Mouse (Mus musculus): Measurements from ENCODE around the gene Epha1. TPM values are rescaled to one million over a fixed set of nuclear protein-coding genes. Genes with fewer than 3 reads are reported as not detected.

The Epha1 gene
- total and polyA plus RNA-seq, 3 experiments = not detected

GRCm38 (mm10) chr6:42355794-42356600 is 17.1 kb downstream of the Epha1 start:
- 0 out of 4 replicates have a peak, but pooled peaks cover 0 to 2% of the 10 kb centered on the region in 2 experiments for H3K4me1 ChIP-seq (ENCODE audit: control insufficient read depth in 1 of 2, insufficient read depth in 2 of 2)
- H3K27me3 ChIP-seq (replicated peaks) = no peaks in the 10 kb centered on the region
- no peak for DNase-seq (ENCODE audit: extremely low read depth)
- no peak overlapping the region for H3K9ac ChIP-seq (ENCODE audit: insufficient read depth, low read depth)
- TF ChIP-seq MEF2A (IDR thresholded peaks at IDR 0.05; ENCODE audit: borderline replicate concordance, low read depth, low read length) (no peak), ZMIZ1 (IDR thresholded peaks at IDR 0.05; ENCODE audit: low read depth, low read length) (no peak), PAX5 (IDR thresholded peaks at IDR 0.05; ENCODE audit: low read length) (no peak), ZNF384 (IDR thresholded peaks at IDR 0.05; ENCODE audit: low read depth, low read length) (no peak), SIN3A (IDR thresholded peaks at IDR 0.05; ENCODE audit: low read length) (no peak), UBTF (IDR thresholded peaks at IDR 0.05; ENCODE audit: low read depth, low read length) (no peak), ELF1 (IDR thresholded peaks at IDR 0.05; ENCODE audit: low read depth, low read length) (no peak), CHD1 (IDR thresholded peaks at IDR 0.05; ENCODE audit: low read depth, low read length) (no peak), MXI1 (IDR thresholded peaks at IDR 0.05; ENCODE audit: low read depth, low read length) (no peak), RAD21 (IDR thresholded peaks at IDR 0.05; ENCODE audit: low read depth, low read length) (no peak), JUND (conservative IDR thresholded peaks at IDR 0.05; ENCODE audit: low read depth, low read length) (no peak), TCF12 (IDR thresholded peaks at IDR 0.05; ENCODE audit: low read depth, low read length) (no peak), MAX (IDR thresholded peaks at IDR 0.05; ENCODE audit: low read length) (no peak), EP300 (IDR thresholded peaks at IDR 0.05; ENCODE audit: low read length) (no peak), NRF1 (IDR thresholded peaks at IDR 0.05; ENCODE audit: low read depth, low read length) (no peak)
- in situ Hi-C loops (cut with MboI; ENCODE audit: low pct_ligation_motif_present, low pct_unique_long_range_greater_than_20kb, low sequenced_read_pairs) (no loop called here), dilution Hi-C loops (cut with MboI; ENCODE audit: extremely low pct_ligation_motif_present, extremely low pct_unique_long_range_greater_than_20kb, low sequenced_read_pairs) (no loop called here)
- H3K4me2 ChIP-seq (ENCODE audit: insufficient read depth, low read depth, poor library complexity, severe bottlenecking) = no peak overlapping the region
- H3K9me3 ChIP-seq (replicated peaks; ENCODE audit: low read length) = no peaks in the 10 kb centered on the region
- peaks cover 6 to 45% of the 10 kb centered on the region in 2 experiments for H3K36me3 ChIP-seq (replicated peaks in 1 of 2; ENCODE audit: control insufficient read depth in 1 of 2, insufficient read depth in 1 of 2, low read length in 1 of 2)
- no peaks in the 10 kb centered on the region for H3K79me2 ChIP-seq (replicated peaks; ENCODE audit: control insufficient read depth, extremely low read depth, insufficient read depth, poor library complexity, severe bottlenecking)
- H3K27ac ChIP-seq (ENCODE audit: insufficient read depth, low read depth) = no peak overlapping the region
- no peak overlapping the region for H3K4me3 ChIP-seq (replicated peaks in 1 of 3; ENCODE audit: low read depth in 2 of 3, low read length in 2 of 3, poor library complexity in 1 of 3)

GRCm38 (mm10) chr6:42355366-42355765 is 17.7 kb downstream of the Epha1 start:
- H3K4me3 ChIP-seq (replicated peaks in 1 of 3; ENCODE audit: low read depth in 2 of 3, low read length in 2 of 3, poor library complexity in 1 of 3) = no peak overlapping the region
- no peak overlapping the region for H3K27ac ChIP-seq (ENCODE audit: insufficient read depth, low read depth)
- H3K79me2 ChIP-seq (replicated peaks; ENCODE audit: control insufficient read depth, extremely low read depth, insufficient read depth, poor library complexity, severe bottlenecking) = no peaks in the 10 kb centered on the region
- peaks cover 6 to 45% of the 10 kb centered on the region in 2 experiments for H3K36me3 ChIP-seq (replicated peaks in 1 of 2; ENCODE audit: control insufficient read depth in 1 of 2, insufficient read depth in 1 of 2, low read length in 1 of 2)
- no peak for TF ChIP-seq E2F4 (IDR thresholded peaks at IDR 0.05; ENCODE audit: insufficient replicate concordance, low read depth, low read length)
- TF ChIP-seq CHD1 (IDR thresholded peaks at IDR 0.05; ENCODE audit: low read depth, low read length) = no peak
- no peak for TF ChIP-seq RCOR1 (conservative IDR thresholded peaks at IDR 0.05; ENCODE audit: low read depth, low read length)
- TF ChIP-seq POLR2AphosphoS2 (IDR thresholded peaks at IDR 0.05; ENCODE audit: low read depth, low read length) = no peak
- TF ChIP-seq USF1 (IDR thresholded peaks at IDR 0.05; ENCODE audit: low read depth, low read length) = no peak
- no peak for TF ChIP-seq JUND (conservative IDR thresholded peaks at IDR 0.05; ENCODE audit: low read depth, low read length)
- TF ChIP-seq BHLHE40 (IDR thresholded peaks at IDR 0.05; ENCODE audit: low read depth, low read length) = no peak
- TF ChIP-seq RAD21 (IDR thresholded peaks at IDR 0.05; ENCODE audit: low read depth, low read length) = no peak
- TF ChIP-seq ZKSCAN1 (IDR thresholded peaks at IDR 0.05; ENCODE audit: borderline replicate concordance, low read depth, low read length) = no peak
- TF ChIP-seq CTCF (conservative IDR thresholded peaks at IDR 0.05 in 1 of 2, IDR thresholded peaks at IDR 0.05 in 1 of 2; ENCODE audit: low read depth in 2 of 2, low read length in 2 of 2) = no peak
- no peak for TF ChIP-seq USF2 (conservative IDR thresholded peaks at IDR 0.05; ENCODE audit: low read depth, low read length)
- no peak for TF ChIP-seq KAT2A (IDR thresholded peaks at IDR 0.05; ENCODE audit: insufficient replicate concordance, low read length)
- no peak for TF ChIP-seq IRF4 (IDR thresholded peaks at IDR 0.05; ENCODE audit: low read depth, low read length)
- no peak for TF ChIP-seq NELFE (IDR thresholded peaks at IDR 0.05; ENCODE audit: low read depth, low read length)
- no peak for TF ChIP-seq CHD2 (IDR thresholded peaks at IDR 0.05; ENCODE audit: low read length)
- TF ChIP-seq EP300 (IDR thresholded peaks at IDR 0.05; ENCODE audit: low read length) = no peak
- no peak overlapping the region for H3K4me2 ChIP-seq (ENCODE audit: insufficient read depth, low read depth, poor library complexity, severe bottlenecking)
- H3K9ac ChIP-seq (ENCODE audit: insufficient read depth, low read depth) = no peak overlapping the region
- H3K4me1 ChIP-seq (ENCODE audit: control insufficient read depth in 1 of 2, insufficient read depth in 2 of 2) = 0 out of 4 replicates have a peak, but pooled peaks cover 0 to 6% of the 10 kb centered on the region in 2 experiments
- no peak for DNase-seq (ENCODE audit: extremely low read depth)
- dilution Hi-C loops (cut with MboI; ENCODE audit: extremely low pct_ligation_motif_present, extremely low pct_unique_long_range_greater_than_20kb, low sequenced_read_pairs) = no loop called here
- H3K9me3 ChIP-seq (replicated peaks; ENCODE audit: low read length) = no peaks in the 10 kb centered on the region
- H3K27me3 ChIP-seq (replicated peaks) = no peaks in the 10 kb centered on the region
- in situ Hi-C loops (cut with MboI; ENCODE audit: low pct_ligation_motif_present, low pct_unique_long_range_greater_than_20kb, low sequenced_read_pairs) = no loop called here

Measured in CH12.LX (cell line).